Mouse (Mus musculus) fibroblast of lung, adult 2 months (primary cell): ENCODE data around the gene Nudt22.

Source experiments
- DNase-seq: peaks from one replicate; pipeline ENCODE4 v3.0.0-alpha.2; 2011; ENCODE audit warnings: low read depth

Nudt22 gene

DNA sequence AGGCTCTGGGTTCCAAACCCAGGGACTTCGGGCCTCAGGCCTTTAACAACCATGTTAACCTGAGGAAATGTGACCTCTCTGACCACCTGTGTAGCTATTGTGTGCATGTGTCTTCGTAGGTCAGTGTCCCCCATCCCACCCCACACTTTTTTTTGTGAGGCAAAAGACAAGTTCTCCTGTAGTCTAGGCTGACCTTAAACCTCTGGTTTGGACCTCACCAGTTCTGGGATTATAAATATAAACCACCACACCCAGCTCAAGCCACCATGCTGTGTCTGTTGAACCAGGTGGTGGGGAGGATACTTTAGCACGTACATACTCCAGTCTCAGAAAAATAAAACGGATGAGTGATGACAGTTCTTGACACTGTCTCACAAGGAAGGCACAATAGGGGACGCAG is 46.0 kb downstream of the Nudt22 start:
- DNase-seq: no peak

DNA sequence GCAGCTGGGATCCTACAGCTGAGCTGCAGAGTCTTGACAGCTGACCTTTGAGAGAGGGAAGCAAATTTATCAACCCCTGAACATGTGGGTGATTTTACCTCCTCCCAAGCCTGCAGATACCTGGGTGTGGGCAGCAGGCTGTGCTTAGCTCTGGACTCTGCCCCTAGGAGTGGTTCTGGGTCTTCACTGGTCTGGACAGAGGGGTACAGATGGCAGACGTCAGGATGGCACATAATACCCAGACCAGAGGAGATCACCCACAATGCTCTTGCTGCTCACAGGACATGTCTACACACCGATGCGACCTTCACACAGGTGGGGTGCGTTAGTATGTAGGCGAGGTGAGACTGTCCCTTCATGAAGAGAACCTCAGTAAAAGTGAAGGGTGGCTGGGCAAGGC is 46.4 kb downstream of the Nudt22 start:
- no peak for DNase-seq

DNA sequence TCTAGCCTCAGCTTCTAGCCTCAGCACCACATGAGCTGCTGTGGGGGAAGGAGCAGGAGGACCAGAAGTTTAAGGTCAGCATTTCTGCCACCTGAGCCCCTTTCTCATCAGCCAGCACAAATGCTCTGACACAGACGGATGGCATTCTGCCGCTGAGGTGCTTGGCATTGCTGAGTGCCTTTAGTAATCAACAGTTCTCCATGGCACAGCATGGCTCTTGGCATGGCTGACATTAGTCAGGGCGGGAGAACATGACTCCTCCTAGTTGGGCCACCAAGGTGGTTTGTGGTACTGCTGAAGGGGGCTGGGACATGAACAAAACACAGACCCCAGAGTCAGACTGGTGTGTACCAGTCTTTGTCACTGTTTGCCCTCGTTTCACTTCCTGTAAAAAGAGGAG is 47.7 kb downstream of the Nudt22 start:
- no peak for DNase-seq

DNA sequence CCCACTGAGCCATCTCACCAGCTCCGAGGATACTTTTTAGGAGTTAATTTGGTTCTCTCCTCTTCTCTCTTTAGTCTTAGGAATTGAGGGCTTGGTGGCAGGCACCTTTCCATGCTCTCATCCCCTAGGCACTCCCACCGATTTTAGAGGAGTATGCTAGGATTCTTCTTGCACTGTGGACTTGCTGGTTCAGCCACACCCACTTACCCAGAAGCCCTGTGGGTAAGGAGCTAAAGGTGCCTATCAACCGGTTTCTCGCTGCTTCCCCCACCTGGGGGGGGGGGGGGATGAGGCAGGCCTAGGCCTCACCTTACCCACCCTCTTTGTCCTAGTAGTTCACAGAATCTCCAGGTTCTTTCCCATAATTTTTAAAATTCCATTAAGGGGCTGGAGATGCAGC is 48.2 kb downstream of the Nudt22 start:
- no peak for DNase-seq

DNA sequence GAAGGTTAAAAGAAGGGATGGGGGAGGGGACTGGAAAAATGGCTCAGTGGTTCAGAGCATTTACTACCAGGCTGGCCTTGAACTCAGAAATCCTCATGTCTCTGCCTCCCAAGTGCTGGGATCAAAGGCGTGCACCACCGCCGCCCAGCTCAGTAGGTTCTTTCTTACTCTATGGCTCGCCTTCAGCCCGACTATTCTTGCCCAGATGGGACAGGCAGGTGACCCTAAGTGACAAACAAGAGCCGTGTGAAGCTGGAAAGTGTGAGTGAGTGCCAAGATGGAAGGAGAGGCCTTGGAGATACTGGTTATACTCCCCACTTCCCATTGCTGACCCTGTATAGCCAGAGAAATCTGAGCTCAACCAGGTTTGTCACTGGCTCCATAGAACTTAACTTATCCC is 52.2 kb downstream of the Nudt22 start:
- DNase-seq: no peak
